Mouse (Mus musculus): Measurements from ENCODE around the gene Nphp4. TPM values are rescaled to one million over a fixed set of nuclear protein-coding genes. Genes with fewer than 3 reads are reported as not detected.

Gene Nphp4
- 0.37 TPM for polyA plus RNA-seq (2015; fragmentation: Illumina TruSeq; extraction: RNeasy Lipid Tissue Mini Kit (QIAGEN cat#74804); ENCODE audit: insufficient read depth, low replicate concordance)

GRCm38 (mm10) chr4:152476427-152477023 is at the start of gene Nphp4:
Nphp4 (plus strand) TSS chr4:152476706.

GRCm38 (mm10) chr4:152477466-152478223 is 1.1 kb downstream of the Nphp4 start, which contains the start of gene Kcnab2:
Kcnab2 (minus strand) TSS chr4:152477871.

Other genes starting within 250 kb of the Nphp4 start
- gene Gpr153, start 202.5 kb upstream of the Nphp4 start, polyA plus RNA-seq (2015; fragmentation: Illumina TruSeq; extraction: RNeasy Lipid Tissue Mini Kit (QIAGEN cat#74804); ENCODE audit: insufficient read depth, low replicate concordance): 2.8 TPM
- gene Hes3, start 185.0 kb upstream of the Nphp4 start, polyA plus RNA-seq (2015; fragmentation: Illumina TruSeq; extraction: RNeasy Lipid Tissue Mini Kit (QIAGEN cat#74804); ENCODE audit: insufficient read depth, low replicate concordance): not detected
- gene Icmt, start 179.5 kb upstream of the Nphp4 start, polyA plus RNA-seq (2015; fragmentation: Illumina TruSeq; extraction: RNeasy Lipid Tissue Mini Kit (QIAGEN cat#74804); ENCODE audit: insufficient read depth, low replicate concordance): 19.9 TPM
- gene Rnf207, start 157.7 kb upstream of the Nphp4 start, polyA plus RNA-seq (2015; fragmentation: Illumina TruSeq; extraction: RNeasy Lipid Tissue Mini Kit (QIAGEN cat#74804); ENCODE audit: insufficient read depth, low replicate concordance): not detected
- gene Rpl22, start 151.0 kb upstream of the Nphp4 start, polyA plus RNA-seq (2015; fragmentation: Illumina TruSeq; extraction: RNeasy Lipid Tissue Mini Kit (QIAGEN cat#74804); ENCODE audit: insufficient read depth, low replicate concordance): 1,802 TPM
- 0.06 TPM for gene Chd5, start 138.1 kb upstream of the Nphp4 start, polyA plus RNA-seq (2015; fragmentation: Illumina TruSeq; extraction: RNeasy Lipid Tissue Mini Kit (QIAGEN cat#74804); ENCODE audit: insufficient read depth, low replicate concordance)
- gene Kcnab2, start 1.2 kb downstream of the Nphp4 start, polyA plus RNA-seq (2015; fragmentation: Illumina TruSeq; extraction: RNeasy Lipid Tissue Mini Kit (QIAGEN cat#74804); ENCODE audit: insufficient read depth, low replicate concordance): 40.7 TPM

Measured in spleen, adult 10 weeks (tissue).